Mouse (Mus musculus) cerebellum, adult 2 months (tissue): Measurements from ENCODE around the gene Mybpc2. TPM values are rescaled to one million over a fixed set of nuclear protein-coding genes. Genes with fewer than 3 reads are reported as not detected.

Experiments used
- DNase-seq, 2 experiments: peaks; one replicate each; pipeline ENCODE4 v3.0.0; 2021
- H3K27ac ChIP-seq: fragments of 200-500 bp; 2 replicates; pipeline ENCODE4 v1.5.1; 2012; ENCODE audit warnings: low read length, control low read depth, inconsistent platforms; ENCODE audit not compliant: insufficient read depth
- H3K27me3 ChIP-seq: fragments of 200-500 bp; 2 replicates; pipeline ENCODE4 v1.6.1; 2012; ENCODE audit warnings: inconsistent platforms, mild to moderate bottlenecking, low read length, moderate library complexity; ENCODE audit not compliant: control insufficient read depth, insufficient read depth
- H3K4me1 ChIP-seq: fragments of 200-500 bp; 2 replicates; pipeline ENCODE4 v1.6.1; 2011; ENCODE audit warnings: low read length; ENCODE audit not compliant: control insufficient read depth, insufficient read depth
- H3K4me3 ChIP-seq: fragments of 200-500 bp; replicated peaks from 2 replicates; pipeline ENCODE3; 2011; ENCODE audit warnings: mild to moderate bottlenecking, low read depth, low read length, control low read depth; ENCODE audit not compliant: insufficient read depth
- CTCF ChIP-seq: fragments of 200-500 bp; IDR thresholded peaks from 2 replicates; pipeline ENCODE4 v1.5.1; 2011; ENCODE audit warnings: low read depth, mild to moderate bottlenecking, control low read depth, low read length, moderate library complexity, borderline replicate concordance; ENCODE audit not compliant: insufficient read depth
- POLR2A ChIP-seq: fragments of 200-500 bp; IDR thresholded peaks from 2 replicates; pipeline ENCODE4 v1.6.1; 2011; ENCODE audit warnings: low read length, control low read depth, borderline replicate concordance; ENCODE audit not compliant: insufficient read depth
- WGBS: fragments of 180-500 bp; shearing (Covaris S2); methylation state at CpG from one replicate; pipeline ENCODE4 v1.1.7; 2018; 5-methylcytosine and 5-hydroxymethylcytosine counted together
- polyA plus RNA-seq: library from polyadenylated mRNA; depleted of rRNA; stranded (reverse); fragments of >200 nt; gene quantifications from 2 replicates; pipeline ENCODE4 v1.2.3, GENCODE M21; 2012

Mybpc2 gene
- polyA plus RNA-seq, 1 experiment = 0.18 TPM

- Histone ChIP-seq H3K27ac (no peak overlapping the region), H3K4me3 (no peak overlapping the region), H3K27me3 (no peaks in the 10 kb centered on the region), H3K4me1 (no peaks in the 10 kb centered on the region)
- no peak for DNase-seq
- 47% methylated on average over 8 of the region's 8 CpGs for WGBS
- TF ChIP-seq POLR2A (no peak), CTCF (no peak)
These were observed 38.8 kb upstream of the Mybpc2 start for GRCm38 (mm10) chr7:44563284-44563683.

- TF ChIP-seq CTCF = peak; percentile 84
- no peak for TF ChIP-seq POLR2A
- WGBS = 52% methylated on average over 18 of the region's 18 CpGs
These were observed 36.3 kb upstream of the Mybpc2 start for GRCm38 (mm10) chr7:44560435-44561400.

DNA sequence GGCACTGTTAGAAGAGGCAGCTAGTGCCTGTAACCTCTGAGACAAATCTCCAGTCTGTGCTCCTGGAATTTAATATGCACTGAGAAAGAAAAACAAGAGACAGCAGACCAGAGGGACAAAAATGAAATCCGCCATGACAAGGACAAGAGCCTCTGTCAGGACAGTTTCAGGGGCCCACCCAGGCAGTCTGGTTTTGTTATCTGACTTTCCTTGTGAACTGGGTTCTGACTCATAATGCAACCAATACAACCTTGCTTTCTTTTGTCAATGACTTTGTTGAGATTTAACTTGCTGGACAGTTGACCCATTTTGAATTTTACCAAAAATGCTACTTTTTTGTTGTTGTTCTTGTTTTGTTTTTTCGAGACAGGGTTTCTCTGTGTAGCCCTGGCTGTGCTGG is 33.2 kb upstream of the Mybpc2 start:
- WGBS = 47% methylated on average over 2 of the region's 2 CpGs
- H3K4me1 ChIP-seq = no peaks in the 10 kb centered on the region
- no peak for DNase-seq
- no peak overlapping the region for H3K27ac ChIP-seq
- H3K4me3 ChIP-seq = no peak overlapping the region
- no peaks in the 10 kb centered on the region for H3K27me3 ChIP-seq
- no peak for TF ChIP-seq POLR2A
- TF ChIP-seq CTCF = no peak

More at GRCm38 (mm10) chr7:44560435-44561400, 36.3 kb upstream of the Mybpc2 start:
- Histone ChIP-seq H3K27ac (no peak overlapping the region), H3K4me1 (no peaks in the 10 kb centered on the region), H3K27me3 (no peaks in the 10 kb centered on the region), H3K4me3 (no peak overlapping the region)
- DNase-seq = peak; percentile 78 to 83

DNA sequence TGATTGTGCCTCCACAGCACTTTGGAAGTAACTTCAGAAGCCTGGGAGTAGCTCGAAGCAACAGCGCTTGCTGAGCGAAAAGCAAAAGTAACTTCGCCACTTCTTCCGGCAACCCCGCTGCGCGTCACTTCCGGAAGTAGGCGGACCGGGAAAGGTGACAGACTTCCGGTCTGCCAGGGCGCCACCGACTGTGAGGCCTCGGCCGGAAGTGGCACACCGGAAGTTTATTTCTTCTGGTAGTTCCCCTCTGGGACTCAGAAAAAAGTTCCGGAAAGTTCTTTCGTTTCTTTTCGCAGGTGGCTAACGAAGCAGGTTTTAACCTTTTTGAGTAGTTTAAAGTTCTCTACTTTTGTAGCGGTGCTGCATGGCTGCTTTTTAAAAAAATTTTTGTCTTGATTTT is 29.4 kb upstream of the Mybpc2 start, which contains the start of gene Nr1h2:
Gene Nr1h2, minus strand, starts transcription at position 126 of the 400 bp plus-strand sequence.
- under 1% methylated on average over 22 of the region's 22 CpGs for WGBS
- Histone ChIP-seq H3K4me1 (no peaks in the 10 kb centered on the region), H3K27ac (peak within 1 kb of the TSS; percentile 64; the same call in 1 of the 2 replicates), H3K4me3 (peak within 1 kb of the TSS; percentile 98), H3K27me3 (no peaks in the 10 kb centered on the region)
- peak; percentile 68; the same call in 1 of the 2 replicates for TF ChIP-seq POLR2A
- no peak for TF ChIP-seq CTCF
- DNase-seq = peak; percentile 95

GRCm38 (mm10) chr7:44553196-44553764 is 28.8 kb upstream of the Mybpc2 start:
- 1% methylated on average over 32 of the region's 32 CpGs for WGBS
- no peak for TF ChIP-seq POLR2A
- DNase-seq = peak; percentile 34 to 42
- peak overlapping the region; percentile 64; the same call in 1 of the 2 replicates for H3K27ac ChIP-seq
- no peaks in the 10 kb centered on the region for H3K4me1 ChIP-seq
- no peaks in the 10 kb centered on the region for H3K27me3 ChIP-seq
- H3K4me3 ChIP-seq = peak overlapping the region; percentile 98

DNA sequence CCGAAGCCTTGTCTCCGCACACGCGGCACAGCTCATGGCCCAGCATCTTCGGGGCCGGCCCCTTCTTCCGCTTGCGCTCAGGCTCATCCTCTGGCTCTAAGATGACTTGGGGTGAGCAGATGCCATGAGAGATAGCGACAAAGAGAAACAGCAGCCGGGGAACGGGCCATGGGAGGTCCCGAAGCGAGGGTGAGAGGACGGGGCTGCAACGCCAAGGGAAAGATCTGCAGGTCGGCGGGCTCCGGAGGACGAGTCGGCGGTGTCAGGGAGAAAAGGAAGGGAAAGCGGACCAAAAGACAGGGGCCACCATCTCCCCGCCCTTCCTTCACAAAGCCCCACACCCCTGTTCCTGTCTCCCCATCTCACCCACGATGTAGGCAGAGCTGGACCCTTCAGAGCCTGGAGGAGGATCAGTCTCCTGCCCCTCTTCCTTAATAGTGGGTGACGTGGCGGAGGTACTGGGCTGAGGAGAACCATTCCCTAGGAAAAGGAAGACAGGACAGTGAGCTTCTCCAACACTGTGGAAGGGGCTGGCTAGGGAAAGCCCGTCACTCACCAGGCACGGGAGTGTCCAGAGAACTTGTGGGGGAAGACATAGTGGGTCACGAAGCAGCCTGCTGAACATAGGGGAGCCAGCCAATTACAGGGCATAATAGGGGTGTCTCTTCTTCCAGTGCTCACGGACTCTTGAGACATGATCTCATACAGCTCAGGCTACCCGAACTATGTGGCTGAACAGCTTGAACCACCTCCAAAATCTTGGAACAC is 27.9 kb upstream of the Mybpc2 start:
- Histone ChIP-seq H3K4me1 (peaks cover 5% of the 10 kb centered on the region; the same call in 1 of the 2 replicates), H3K4me3 (no peak overlapping the region), H3K27ac (no peak overlapping the region), H3K27me3 (no peaks in the 10 kb centered on the region)
- no peak for TF ChIP-seq POLR2A
- TF ChIP-seq CTCF = no peak
- no peak for DNase-seq
- WGBS = 81% methylated on average over 31 of the region's 31 CpGs

DNA sequence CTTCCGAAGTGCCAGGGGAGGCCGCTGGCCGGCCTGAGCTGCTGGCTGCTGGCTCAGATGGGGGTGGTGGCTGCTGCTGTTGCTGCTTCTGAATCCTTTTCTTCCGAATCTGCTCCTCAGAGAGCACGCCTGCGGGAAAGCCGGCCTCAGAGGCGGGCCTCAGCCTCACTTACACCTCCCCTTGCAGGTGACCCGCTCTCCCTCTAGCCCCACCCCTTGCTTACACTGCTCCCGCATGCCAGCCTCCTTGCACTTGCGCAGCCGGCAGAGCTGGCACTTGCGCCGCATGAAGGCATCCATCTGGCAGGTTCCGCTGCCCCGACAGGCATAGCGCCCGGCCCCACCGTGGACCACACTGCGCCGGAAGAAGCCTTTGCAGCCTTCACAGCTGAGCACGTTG is 27.3 kb upstream of the Mybpc2 start:
- no peaks in the 10 kb centered on the region for H3K27me3 ChIP-seq
- TF ChIP-seq CTCF (no peak), POLR2A (no peak)
- DNase-seq = peak in 1 of 2 experiments; percentile 31
- H3K4me3 ChIP-seq = no peak overlapping the region
- H3K27ac ChIP-seq = no peak overlapping the region
- 65% methylated on average over 22 of the region's 22 CpGs for WGBS
- H3K4me1 ChIP-seq = peaks cover 5% of the 10 kb centered on the region; the same call in 1 of the 2 replicates
